8 mouse cellular contexts compared by ENCODE assay signal in genomic region chr4:127125834-127126463, GRCm38 (mm10). TPM values are rescaled to one million over a fixed set of nuclear protein-coding genes. Genes with fewer than 3 reads are reported as not detected.
DNase-seq lines count a peak whose midpoint lies in the region; ATAC-seq lines count a peak whose summit lies in the region.

No protein-coding gene starts in this region.

- H3K36me3 ChIP-seq in heart, embryonic 10.5 days, result peaks cover 13% of the 10 kb centered on the region
- H3K36me3 ChIP-seq in kidney, embryonic 15.5 days, result peaks cover 17% of the 10 kb centered on the region; the same call in 1 of the 2 replicates
- H3K36me3 ChIP-seq in splenic B cell, adult 2 months (ENCODE audit: control insufficient read depth, insufficient read depth, low read length, poor library complexity, severe bottlenecking), result no peaks in the 10 kb centered on the region

- peak; percentile 93 for DNase-seq in A20 (ENCODE audit: low read depth, low spot score)
- peak; percentile 86 for DNase-seq in brain, adult 2 months (ENCODE audit: low read depth, low spot score)
- peak; percentile 97 for DNase-seq in heart, embryonic 10.5 days (ENCODE audit: low spot score)
- peak; percentile 97 for DNase-seq in liver
- DNase-seq in splenic B cell, adult 2 months (ENCODE audit: low read depth, low spot score), result peak; percentile 91

- H3K4me3 ChIP-seq in heart, embryonic 10.5 days, result peak overlapping the region; percentile 79
- peak overlapping the region; percentile 70 for H3K4me3 ChIP-seq in kidney, embryonic 15.5 days (replicated peaks)

- H3K27me3 ChIP-seq in heart, embryonic 10.5 days (ENCODE audit: insufficient read depth, poor library complexity, severe bottlenecking), result no peaks in the 10 kb centered on the region
- H3K27me3 ChIP-seq in kidney, embryonic 15.5 days, result no peaks in the 10 kb centered on the region
- no peaks in the 10 kb centered on the region for H3K27me3 ChIP-seq in splenic B cell, adult 2 months (ENCODE audit: control insufficient read depth, insufficient read depth, low read length, poor library complexity, severe bottlenecking)

- H3K4me2 ChIP-seq in kidney, embryonic 15.5 days, result peak overlapping the region; percentile 81

- 2% methylated on average over 35 of the region's 35 CpGs for WGBS in heart, embryonic 10.5 days
- under 1% methylated on average over 35 of the region's 35 CpGs for WGBS in kidney, embryonic 15.5 days

- ATAC-seq in erythroblast, adult 5-6 weeks (replicated peaks; ENCODE audit: low FRiP score, poor library complexity, severe bottlenecking), result peak; percentile 98
- peak; percentile 97 for ATAC-seq in kidney, embryonic 15.5 days (replicated peaks; ENCODE audit: low FRiP score)
- ATAC-seq in monocyte, adult 5-6 weeks (replicated peaks; ENCODE audit: insufficient number of reproducible peaks, low FRiP score, low TSS enrichment, poor library complexity, severe bottlenecking), result peak; percentile 94

- peak overlapping the region; percentile 78 for H3K9ac ChIP-seq in kidney, embryonic 15.5 days

- H3K9me3 ChIP-seq in heart, embryonic 10.5 days, result no peaks in the 10 kb centered on the region
- H3K9me3 ChIP-seq in kidney, embryonic 15.5 days (replicated peaks), result no peaks in the 10 kb centered on the region

- peak overlapping the region; percentile 88 for H3K27ac ChIP-seq in heart, embryonic 10.5 days
- peak overlapping the region; percentile 64 for H3K27ac ChIP-seq in kidney, embryonic 15.5 days

- H3K4me1 ChIP-seq in heart, embryonic 10.5 days, result peaks cover 14% of the 10 kb centered on the region; the same call in 1 of the 2 replicates
- peaks cover 9% of the 10 kb centered on the region for H3K4me1 ChIP-seq in kidney, embryonic 15.5 days

RNA-seq across cellular contexts. Expression of gene Tmem35b, which starts 2.5 kb away (rescaled TPM):
- 0.77 and 7.7 TPM in 2 replicates for total RNA-seq in erythroblast, adult 5-6 weeks (2015; ENCODE audit: low replicate concordance)
- 1.1 and 2.8 TPM in 2 replicates for total RNA-seq in erythroblast, adult 5-6 weeks (2017; ENCODE audit: low replicate concordance)
- polyA plus RNA-seq in heart, embryonic 10.5 days (2016; fragmentation: Nextera tagmentation; extraction: Ambion mirVana), result 16.4 and 16.5 TPM in 2 replicates
- 23.8 and 26.1 TPM in 2 replicates for polyA plus RNA-seq in kidney, embryonic 15.5 days (2015; fragmentation: Nextera tagmentation; extraction: Ambion mirVana)
- 9.9 to 15.1 TPM (median 12.5 TPM) in 3 replicates for total RNA-seq in monocyte, adult 5-6 weeks (2017)

RNA-seq across cellular contexts. Expression of gene Dlgap3, which starts 43.1 kb away (rescaled TPM):
- not detected in 2 replicates for total RNA-seq in erythroblast, adult 5-6 weeks (2015; ENCODE audit: low replicate concordance)
- total RNA-seq in erythroblast, adult 5-6 weeks (2017; ENCODE audit: low replicate concordance), result not detected in 2 replicates
- 0.31 and 0.77 TPM in 2 replicates for polyA plus RNA-seq in heart, embryonic 10.5 days (2016; fragmentation: Nextera tagmentation; extraction: Ambion mirVana)
- polyA plus RNA-seq in kidney, embryonic 15.5 days (2015; fragmentation: Nextera tagmentation; extraction: Ambion mirVana), result 0.69 and 0.70 TPM in 2 replicates
- not detected in 3 replicates for total RNA-seq in monocyte, adult 5-6 weeks (2017)

RNA-seq across cellular contexts. Expression of gene Zmym6, which starts 48.8 kb away (rescaled TPM):
- total RNA-seq in erythroblast, adult 5-6 weeks (2015; ENCODE audit: low replicate concordance), result 0.19 and 1.9 TPM in 2 replicates
- total RNA-seq in erythroblast, adult 5-6 weeks (2017; ENCODE audit: low replicate concordance), result 3.1 and 3.3 TPM in 2 replicates
- polyA plus RNA-seq in heart, embryonic 10.5 days (2016; fragmentation: Nextera tagmentation; extraction: Ambion mirVana), result 13.2 and 15.2 TPM in 2 replicates
- polyA plus RNA-seq in kidney, embryonic 15.5 days (2015; fragmentation: Nextera tagmentation; extraction: Ambion mirVana), result 18.7 and 19.3 TPM in 2 replicates
- total RNA-seq in monocyte, adult 5-6 weeks (2017), result 17.8 to 25.9 TPM (median 22.6 TPM) in 3 replicates

Comparison
In these comparisons a context has a peak if more than half of its experiments do, and no peak if none do; other contexts are left out.
1. Peak in every context shown above with its lines: DNase-seq, ATAC-seq, H3K4me3 ChIP-seq and H3K27ac ChIP-seq.